Mouse (Mus musculus): ENCODE results near the gene Atp5d.

Atp5d gene

GRCm38 (mm10) chr10:80138553-80139438, at the start of gene Atp5d:
TSS of gene Atp5d (plus strand) at chr10:80138632.
- DNase-seq (ENCODE audit: low read depth), result peak; percentile 82

- no peak for DNase-seq (ENCODE audit: low read depth)
These were observed 49.3 kb upstream of the Atp5d start for GRCm38 (mm10) chr10:80089146-80089545.

GRCm38 (mm10) chr10:80091527-80091926, 46.9 kb upstream of the Atp5d start:
- no peak for DNase-seq (ENCODE audit: low read depth)

- no peak for DNase-seq (ENCODE audit: low read depth)
These were observed 45.7 kb upstream of the Atp5d start for GRCm38 (mm10) chr10:80092690-80093089.

- no peak for DNase-seq (ENCODE audit: low read depth)
These were observed 44.3 kb upstream of the Atp5d start for GRCm38 (mm10) chr10:80094085-80094484.

- no peak for DNase-seq (ENCODE audit: low read depth)
These were observed 43.7 kb upstream of the Atp5d start for GRCm38 (mm10) chr10:80094684-80095083.

- peak; percentile 43 for DNase-seq (ENCODE audit: low read depth)
These were observed 42.9 kb upstream of the Atp5d start for GRCm38 (mm10) chr10:80095547-80095946.

GRCm38 (mm10) chr10:80097275-80097674, 41.2 kb upstream of the Atp5d start:
- DNase-seq (ENCODE audit: low read depth), result no peak

- no peak for DNase-seq (ENCODE audit: low read depth)
These were observed 39.8 kb upstream of the Atp5d start for GRCm38 (mm10) chr10:80098630-80099029.

GRCm38 (mm10) chr10:80100982-80101381, 37.5 kb upstream of the Atp5d start:
- peak; percentile 75 for DNase-seq (ENCODE audit: low read depth)

- peak; percentile 94 for DNase-seq (ENCODE audit: low read depth)
These were observed 36.1 kb upstream of the Atp5d start for GRCm38 (mm10) chr10:80102216-80102915.

- DNase-seq (ENCODE audit: low read depth), result no peak
These were observed 35.4 kb upstream of the Atp5d start for GRCm38 (mm10) chr10:80103032-80103431.

- peak; percentile 95 for DNase-seq (ENCODE audit: low read depth)
These were observed 34.3 kb upstream of the Atp5d start for GRCm38 (mm10) chr10:80104181-80104580.

GRCm38 (mm10) chr10:80105460-80105859, 33.0 kb upstream of the Atp5d start, which contains the start of gene Sbno2:
TSS of gene Sbno2 (minus strand) at chr10:80105571.
- no peak for DNase-seq (ENCODE audit: low read depth)

- DNase-seq (ENCODE audit: low read depth), result no peak
These were observed 32.5 kb upstream of the Atp5d start for GRCm38 (mm10) chr10:80105926-80106325.

- peak; percentile 88 for DNase-seq (ENCODE audit: low read depth)
These were observed 30.8 kb upstream of the Atp5d start for GRCm38 (mm10) chr10:80107678-80108077.

GRCm38 (mm10) chr10:80114341-80115284, 23.8 kb upstream of the Atp5d start:
- peak; percentile 98 for DNase-seq (ENCODE audit: low read depth)

GRCm38 (mm10) chr10:80115290-80115943, 23.0 kb upstream of the Atp5d start, which contains the start of gene Stk11:
TSS of gene Stk11 (plus strand) at chr10:80115803.
- peak; percentile 100 for DNase-seq (ENCODE audit: low read depth)

- no peak for DNase-seq (ENCODE audit: low read depth)
These were observed 22.5 kb upstream of the Atp5d start for GRCm38 (mm10) chr10:80115944-80116335.

GRCm38 (mm10) chr10:80116563-80116926, 21.9 kb upstream of the Atp5d start:
- no peak for DNase-seq (ENCODE audit: low read depth)

- DNase-seq (ENCODE audit: low read depth), result peak; percentile 73
These were observed 21.3 kb upstream of the Atp5d start for GRCm38 (mm10) chr10:80116927-80117691.
